Mouse (Mus musculus) spleen, adult 18-20 months (tissue): Measurements from ENCODE around the gene Syce1.
A peak's percentile ranks its signal among the peaks of the same experiment; 100 is the strongest.

Experiments
- DNase-seq, 2 experiments: peaks; one replicate each; pipeline ENCODE4 v3.0.0; 2022; ENCODE audit warnings: mixed read lengths in 2 of 2

The Syce1 gene

DNA sequence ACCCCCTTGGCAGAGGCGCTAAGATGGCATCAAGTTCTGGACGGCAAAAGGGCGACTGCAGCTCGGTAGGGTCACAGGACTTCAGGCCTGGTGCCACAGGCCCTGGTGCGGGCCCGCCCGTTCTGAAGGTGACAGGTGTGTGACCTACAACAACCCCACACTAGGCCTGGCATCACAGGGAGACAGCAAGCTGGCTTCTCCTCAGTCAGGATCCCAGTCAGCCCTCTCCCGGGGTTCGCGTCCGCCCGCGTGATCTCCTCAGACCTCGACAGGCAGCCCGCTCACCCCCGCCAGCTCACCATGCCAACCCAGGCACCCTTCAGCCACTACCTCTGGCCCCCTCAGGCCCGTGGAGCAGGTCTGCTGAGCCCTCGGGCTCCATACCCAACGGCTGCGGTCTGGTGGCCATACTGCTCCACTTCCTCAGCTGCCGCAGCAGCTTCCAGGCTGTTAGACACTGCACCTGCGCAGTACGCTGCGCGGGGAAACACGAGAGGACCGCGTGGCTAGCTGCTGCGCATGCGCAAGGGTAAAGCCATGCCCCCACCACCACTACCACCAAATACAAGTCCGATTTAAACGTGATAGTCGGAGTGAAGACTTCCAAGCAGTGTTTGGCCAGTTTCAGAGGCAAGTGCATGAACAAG, at the start of gene Syce1:
TSS of gene Syce1 (minus strand) at position 447 of the 647 bp plus-strand sequence.
- no peak for DNase-seq

GRCm38 (mm10) chr7:140836243-140837115, 48.8 kb upstream of the Syce1 start:
- no peak for DNase-seq

DNA sequence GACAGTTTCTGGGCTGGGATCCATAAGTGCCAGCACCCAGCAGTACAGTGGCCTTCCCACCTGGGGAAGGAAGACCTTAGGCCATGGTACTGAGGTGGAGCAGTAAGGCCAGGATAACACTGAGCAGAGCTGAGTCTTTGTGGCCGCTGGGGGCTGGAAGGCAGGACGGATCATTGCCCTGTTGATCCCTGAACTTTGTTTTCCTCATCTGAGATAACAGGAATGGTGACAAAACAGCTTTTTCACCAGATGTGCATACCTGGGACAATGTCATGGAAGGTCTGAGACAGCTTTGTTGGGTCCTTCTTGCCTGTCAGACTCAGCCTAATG, 48.1 kb upstream of the Syce1 start:
- no peak for DNase-seq

DNA sequence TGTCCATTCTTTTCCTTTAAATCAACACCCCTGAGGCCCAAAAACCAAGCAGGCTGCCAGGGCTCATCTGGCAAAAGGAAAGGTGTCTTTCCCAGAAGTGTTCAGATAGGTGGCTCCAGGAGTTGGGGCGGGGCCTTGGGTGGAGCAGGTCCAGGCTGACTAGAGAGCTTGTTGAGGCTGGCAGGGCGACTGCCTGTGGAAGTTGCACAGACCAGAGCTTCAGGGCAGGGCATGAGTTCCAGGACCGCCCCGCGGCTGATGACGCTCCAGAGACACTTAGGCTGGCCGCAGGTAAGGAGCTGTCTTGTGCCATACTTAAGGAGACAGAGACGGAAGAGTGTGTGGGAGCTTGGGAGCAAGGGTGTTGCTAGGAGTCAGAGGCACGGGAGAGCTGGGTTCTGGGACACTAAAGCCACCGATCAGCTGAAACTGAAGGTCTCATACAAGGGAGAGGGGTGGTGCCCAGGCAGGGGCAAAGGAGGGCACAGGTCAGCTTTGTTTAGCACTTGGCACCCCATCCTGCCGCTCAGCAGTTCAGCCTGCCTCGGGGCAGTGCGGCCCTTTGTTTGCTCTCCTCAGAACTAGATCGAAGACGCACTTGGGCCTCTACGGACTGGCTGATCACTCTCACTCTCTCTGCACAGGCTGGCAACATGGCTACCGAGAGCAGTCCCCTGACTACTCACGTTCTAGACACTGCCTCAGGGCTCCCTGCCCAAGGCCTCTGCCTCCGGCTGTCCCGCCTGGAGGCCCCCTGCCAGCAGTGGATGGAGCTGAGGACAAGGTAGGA, 47.5 kb upstream of the Syce1 start, which contains the start of gene Urah:
TSS of gene Urah (plus strand) at position 51 of the 790 bp plus-strand sequence.
- DNase-seq = no peak

DNA sequence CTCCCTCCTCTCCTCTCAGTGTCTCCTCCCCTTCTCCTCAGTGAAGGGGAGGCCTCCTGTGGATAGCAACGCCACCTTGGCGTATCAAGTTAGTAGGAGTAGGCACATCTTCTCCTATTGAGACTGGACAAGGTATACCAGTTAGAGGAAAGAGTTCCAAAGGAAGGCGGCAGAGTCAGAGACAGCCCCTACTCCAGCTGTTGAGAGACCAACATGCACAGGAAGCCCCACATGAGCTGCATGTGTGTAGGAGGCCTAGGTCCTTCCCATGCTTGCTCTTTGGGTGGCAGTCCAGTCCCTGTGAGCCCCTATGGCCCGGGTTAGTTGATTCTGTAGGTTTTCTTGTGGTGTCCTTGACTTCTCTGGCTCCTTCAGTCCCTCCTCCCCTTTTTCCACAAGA, 45.7 kb upstream of the Syce1 start:
- no peak for DNase-seq

- no peak for DNase-seq
Measured at GRCm38 (mm10) chr7:140831447-140831846, 43.8 kb upstream of the Syce1 start.

- DNase-seq = no peak
Measured at GRCm38 (mm10) chr7:140828171-140828881, 40.7 kb upstream of the Syce1 start.

DNA sequence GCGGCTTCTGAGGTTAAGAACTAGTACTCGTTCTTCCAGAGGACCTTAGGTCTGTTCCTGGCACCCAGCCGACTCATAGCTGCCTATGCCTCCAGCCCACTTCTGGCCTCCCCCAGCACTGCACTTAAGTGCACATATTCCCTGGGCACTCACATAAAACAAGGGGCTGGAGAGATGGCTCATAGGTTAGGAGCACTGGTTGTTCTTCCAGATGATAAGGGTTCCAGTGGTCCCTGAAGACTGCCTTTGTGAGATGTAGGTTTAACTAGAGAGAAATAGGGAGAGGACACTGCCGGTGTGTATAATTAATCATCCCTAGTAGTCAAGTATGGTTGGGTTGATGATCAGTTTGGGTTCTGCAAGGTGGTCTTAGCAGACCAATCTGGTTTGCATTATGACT, 35.1 kb upstream of the Syce1 start:
- DNase-seq = no peak

DNA sequence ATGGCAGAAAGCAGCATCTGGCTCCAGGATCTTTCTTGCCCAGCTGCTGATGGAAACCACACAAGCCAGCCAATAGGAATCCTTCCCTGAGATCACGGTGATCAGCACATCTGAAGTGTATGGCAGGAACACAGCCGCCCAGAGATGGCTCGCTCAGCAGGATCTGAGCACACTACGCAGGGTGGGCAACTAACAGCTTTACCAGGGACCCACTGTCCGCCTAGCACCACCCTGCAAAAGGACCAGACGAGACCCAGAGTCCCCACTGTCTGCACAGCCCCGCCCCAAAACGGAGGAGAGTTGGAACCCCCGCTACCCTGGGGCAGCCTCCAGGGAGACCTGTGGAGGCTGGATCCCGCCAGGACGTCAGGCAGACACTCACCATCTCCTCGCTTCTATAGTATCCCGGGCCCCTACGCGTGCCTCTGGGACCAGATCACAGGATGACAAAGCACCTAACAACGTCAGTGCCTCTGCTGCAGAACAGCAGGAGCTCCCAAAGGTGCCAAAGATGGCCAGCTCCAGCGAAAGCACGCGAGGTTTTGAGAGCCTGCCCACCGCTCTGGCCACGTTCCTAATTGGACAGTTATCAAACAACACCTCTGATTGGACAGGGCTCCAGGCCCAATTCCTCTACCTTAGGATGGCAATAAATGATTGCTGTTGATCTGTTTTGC, 34.1 kb upstream of the Syce1 start, which contains the start of gene Zfp941:
TSS of gene Zfp941 (minus strand) at position 526 of the 677 bp plus-strand sequence.
- DNase-seq = no peak

- DNase-seq = no peak
Measured at GRCm38 (mm10) chr7:140821305-140821652, 33.6 kb upstream of the Syce1 start.

DNA sequence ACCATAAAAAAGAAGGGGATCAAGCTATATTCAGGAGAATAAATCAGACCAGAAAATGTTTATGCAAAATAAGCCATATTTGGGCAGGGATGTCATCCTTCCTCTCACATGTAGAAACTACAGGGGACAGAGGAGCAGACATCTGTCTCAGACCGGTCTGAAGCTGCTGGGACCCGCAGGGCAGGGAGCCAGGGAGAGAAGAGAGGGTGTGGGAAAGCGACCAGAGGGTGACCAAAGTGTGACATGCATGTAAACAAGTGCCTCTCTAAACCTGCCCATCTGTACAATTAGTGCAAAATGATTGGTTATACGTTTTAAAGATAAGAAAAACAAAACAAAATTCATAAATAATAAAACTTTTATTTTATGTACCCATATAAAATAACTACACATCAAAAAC, 32.5 kb upstream of the Syce1 start:
- DNase-seq = no peak

- DNase-seq = no peak
Measured at GRCm38 (mm10) chr7:140812850-140813249, 25.2 kb upstream of the Syce1 start.

DNA sequence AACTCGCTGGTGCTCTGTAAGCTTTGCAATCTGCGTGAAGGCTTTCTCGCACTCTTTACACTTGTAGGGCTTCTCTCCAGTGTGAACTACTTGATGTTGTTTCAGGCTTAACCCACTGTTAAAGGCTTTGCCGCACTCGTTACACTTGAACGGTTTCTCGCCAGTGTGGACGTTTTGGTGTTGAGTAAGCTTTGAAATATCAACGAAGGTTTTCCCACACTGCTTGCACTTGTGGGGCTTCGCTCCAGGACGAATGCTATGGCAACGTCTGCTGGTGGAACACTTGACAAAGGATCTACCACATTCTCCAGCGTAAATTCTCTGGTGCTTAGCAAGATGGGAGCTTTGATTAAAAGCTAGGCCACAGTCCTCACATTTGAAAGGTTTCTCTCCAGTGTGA, 24.1 kb upstream of the Syce1 start:
- no peak for DNase-seq

DNA sequence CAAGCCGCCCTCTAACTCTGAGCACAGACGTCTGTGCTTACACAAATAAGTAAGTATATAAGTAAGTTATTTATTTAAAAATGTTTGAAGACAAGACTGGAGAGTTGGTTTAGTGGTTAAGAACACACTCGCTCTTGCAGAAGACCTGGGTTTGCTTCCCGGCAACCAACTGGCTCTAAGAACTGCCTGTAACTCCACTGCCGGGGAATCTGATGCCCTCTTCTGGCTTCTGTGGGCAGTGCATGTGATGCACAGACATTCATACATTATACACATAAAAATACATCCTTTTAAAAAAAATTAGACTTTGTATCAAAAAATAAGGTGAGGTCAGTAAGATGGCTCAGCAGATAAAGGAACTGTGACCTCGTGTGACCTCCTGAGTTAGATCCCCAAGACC, 22.8 kb upstream of the Syce1 start:
- DNase-seq = no peak

- peak in 1 of 2 experiments; percentile 11 for DNase-seq
Measured at GRCm38 (mm10) chr7:140805704-140806103, 18.1 kb upstream of the Syce1 start.

DNA sequence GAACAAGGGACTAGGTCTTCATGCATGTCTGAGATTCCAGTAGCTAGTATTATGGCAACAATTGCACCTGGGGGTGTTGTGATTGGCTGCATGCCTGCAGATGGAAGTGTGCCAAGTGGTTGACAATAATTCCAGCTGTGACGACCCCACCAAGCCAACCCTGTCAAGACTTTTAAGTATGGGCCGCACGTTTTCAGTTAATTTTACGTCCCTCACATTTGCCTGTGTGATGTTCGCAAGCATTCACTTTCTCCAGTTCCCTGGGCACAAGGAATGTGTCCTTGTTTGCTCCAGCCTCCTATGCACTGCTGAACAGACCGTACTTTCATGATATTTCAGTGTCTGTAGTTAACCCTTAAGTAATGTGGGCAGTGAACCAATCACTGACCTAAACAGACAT, 15.0 kb upstream of the Syce1 start:
- DNase-seq = no peak

- DNase-seq = no peak
Measured at GRCm38 (mm10) chr7:140798212-140798611, 10.6 kb upstream of the Syce1 start.

- DNase-seq = no peak
Measured at GRCm38 (mm10) chr7:140797619-140798018, 10.0 kb upstream of the Syce1 start.

GRCm38 (mm10) chr7:140793541-140793940, 5.9 kb upstream of the Syce1 start:
- no peak for DNase-seq

- DNase-seq = no peak
Measured at GRCm38 (mm10) chr7:140788053-140788435, 392 bp upstream of the Syce1 start.

DNA sequence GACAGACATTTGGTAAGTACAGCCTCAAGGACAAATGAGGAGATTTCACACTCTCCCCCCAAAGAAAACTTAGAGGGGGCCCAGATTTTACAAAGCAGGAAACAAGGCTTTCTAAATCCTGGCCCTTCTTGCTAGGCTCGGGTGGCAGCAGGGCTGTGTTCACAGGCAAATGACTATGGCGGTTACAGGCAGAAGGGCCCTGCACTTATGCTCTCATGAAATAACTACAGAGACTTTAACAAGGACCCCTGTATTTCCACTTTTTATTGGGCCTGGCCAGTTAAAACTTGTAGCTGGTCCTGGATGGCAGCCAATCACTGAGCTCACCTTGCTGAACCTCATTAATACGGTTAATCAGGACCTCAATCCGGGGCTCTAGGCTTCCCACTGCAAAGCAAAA, 7.1 kb downstream of the Syce1 start:
- no peak for DNase-seq
